Mouse (Mus musculus): ENCODE results near the gene Mob1a. TPM values are rescaled to one million over a fixed set of nuclear protein-coding genes. Genes with fewer than 3 reads are reported as not detected.

Gene Mob1a
- 144 TPM for polyA plus RNA-seq (2017; shearing (Covaris generic))

GRCm38 (mm10) chr6:83325525-83326393 is at the start of gene Mob1a, which contains the start of gene Mthfd2:
Gene Mob1a, plus strand, starts transcription at chr6:83326016.
Gene Mthfd2, minus strand, starts transcription at chr6:83325908.

GRCm38 (mm10) chr6:83348873-83349272 is 23.1 kb downstream of the Mob1a start, which contains the start of gene Bola3:
Gene Bola3, plus strand, starts transcription at chr6:83349147.

Other genes with a start within 250 kb of the Mob1a start
- gene Pcgf1, start 248.1 kb upstream of the Mob1a start, polyA plus RNA-seq (2017; shearing (Covaris generic)): 43.4 TPM
- not detected for gene Lbx2, start 239.6 kb upstream of the Mob1a start, polyA plus RNA-seq (2017; shearing (Covaris generic))
- 5.7 TPM for gene Ccdc142, start 224.4 kb upstream of the Mob1a start, polyA plus RNA-seq (2017; shearing (Covaris generic))
- 9.1 TPM for gene Gm42688, start 224.4 kb upstream of the Mob1a start, polyA plus RNA-seq (2017; shearing (Covaris generic))
- 62.5 TPM for gene Mrpl53, start 217.0 kb upstream of the Mob1a start, polyA plus RNA-seq (2017; shearing (Covaris generic))
- gene Mogs, start 210.5 kb upstream of the Mob1a start, polyA plus RNA-seq (2017; shearing (Covaris generic)): 3.6 TPM
- 85.1 TPM for gene Wbp1, start 204.5 kb upstream of the Mob1a start, polyA plus RNA-seq (2017; shearing (Covaris generic))
- 9.8 TPM for gene Ino80b, start 200.6 kb upstream of the Mob1a start, polyA plus RNA-seq (2017; shearing (Covaris generic))
- gene Rtkn, start 190.6 kb upstream of the Mob1a start, polyA plus RNA-seq (2017; shearing (Covaris generic)): 0.79 TPM
- gene Wdr54, start 169.6 kb upstream of the Mob1a start, polyA plus RNA-seq (2017; shearing (Covaris generic)): 0.87 TPM
- not detected for gene 1700003E16Rik, start 169.6 kb upstream of the Mob1a start, polyA plus RNA-seq (2017; shearing (Covaris generic))
- gene Dctn1, start 160.1 kb upstream of the Mob1a start, polyA plus RNA-seq (2017; shearing (Covaris generic)): 98.4 TPM
- gene Slc4a5, start 106.2 kb upstream of the Mob1a start, polyA plus RNA-seq (2017; shearing (Covaris generic)): 0.74 TPM
- gene Mthfd2, start 108 bp upstream of the Mob1a start, polyA plus RNA-seq (2017; shearing (Covaris generic)): 97.4 TPM
- gene Bola3, start 23.1 kb downstream of the Mob1a start, polyA plus RNA-seq (2017; shearing (Covaris generic)): 62.8 TPM
- 49.1 TPM for gene Tet3, start 133.1 kb downstream of the Mob1a start, polyA plus RNA-seq (2017; shearing (Covaris generic))
- 146 TPM for gene Dguok, start 181.0 kb downstream of the Mob1a start, polyA plus RNA-seq (2017; shearing (Covaris generic))
- gene Actg2, start 210.2 kb downstream of the Mob1a start, polyA plus RNA-seq (2017; shearing (Covaris generic)): 27.7 TPM
- gene Stambp, start 246.7 kb downstream of the Mob1a start, polyA plus RNA-seq (2017; shearing (Covaris generic)): 46.9 TPM